Mouse (Mus musculus) urinary bladder, postnatal 36 days (tissue): ENCODE data around the gene Med24.
"Not testable (repeated sequence)": the region's sequence is repeated elsewhere in the genome, so short reads cannot be mapped to it uniquely, and the experiment has no call there.

Source experiments
- DNase-seq, 2 experiments: peaks; one replicate each; pipeline ENCODE4 v3.0.0; 2022; ENCODE audit warnings: low spot score in 2 of 2, mixed read lengths in 1 of 2

The Med24 gene

GRCm38 (mm10) chr11:98720756-98721155 lies 8.5 kb downstream of the Med24 start:
- no peak for DNase-seq

DNA sequence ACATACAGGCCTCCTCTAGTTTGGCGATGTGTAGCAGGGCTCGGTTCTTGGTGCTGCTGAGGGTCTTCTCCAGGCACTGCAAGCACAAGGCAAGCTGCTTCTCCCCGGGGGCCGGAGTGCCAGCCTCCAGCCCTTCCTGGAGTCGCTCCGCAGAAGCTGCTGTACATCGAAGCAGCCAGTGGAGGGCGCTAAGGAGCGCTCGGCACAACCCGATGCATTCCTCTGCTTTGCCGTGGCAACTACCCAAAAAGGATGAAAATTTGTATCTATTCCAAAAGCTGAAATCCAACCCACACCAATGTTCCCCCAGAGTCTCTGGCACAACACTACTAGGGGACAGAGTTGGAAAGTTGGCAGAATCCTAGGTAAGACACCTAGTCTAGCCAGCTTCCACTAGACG lies 11.3 kb downstream of the Med24 start:
- peak in 1 of 2 experiments; percentile 69 for DNase-seq

- no peak for DNase-seq
Measured at GRCm38 (mm10) chr11:98715946-98716345, 13.3 kb downstream of the Med24 start.

- DNase-seq: no peak
Measured at GRCm38 (mm10) chr11:98713703-98714102, 15.5 kb downstream of the Med24 start.

DNA sequence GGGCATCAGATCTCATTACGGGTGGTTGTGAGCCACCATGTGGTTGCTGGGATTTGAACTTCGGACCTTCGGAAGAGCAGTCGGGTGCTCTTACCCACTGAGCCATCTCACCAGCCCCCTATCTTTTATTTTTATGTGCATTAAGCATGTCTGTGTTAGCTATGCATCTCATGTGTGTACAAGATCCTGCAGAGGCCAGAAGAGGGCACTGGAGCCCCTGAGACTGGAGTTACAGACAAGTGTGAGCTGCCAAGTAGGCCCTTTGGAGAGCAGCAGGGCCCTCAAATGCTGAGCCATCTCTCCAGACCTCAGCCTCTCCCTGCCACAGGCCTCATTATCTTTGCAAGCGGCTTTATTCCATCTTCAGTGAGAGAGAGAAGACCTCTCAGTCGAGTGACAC lies 17.2 kb downstream of the Med24 start:
- not testable (repeated sequence) for DNase-seq

GRCm38 (mm10) chr11:98711046-98711434 lies 18.2 kb downstream of the Med24 start:
- no peak for DNase-seq

DNA sequence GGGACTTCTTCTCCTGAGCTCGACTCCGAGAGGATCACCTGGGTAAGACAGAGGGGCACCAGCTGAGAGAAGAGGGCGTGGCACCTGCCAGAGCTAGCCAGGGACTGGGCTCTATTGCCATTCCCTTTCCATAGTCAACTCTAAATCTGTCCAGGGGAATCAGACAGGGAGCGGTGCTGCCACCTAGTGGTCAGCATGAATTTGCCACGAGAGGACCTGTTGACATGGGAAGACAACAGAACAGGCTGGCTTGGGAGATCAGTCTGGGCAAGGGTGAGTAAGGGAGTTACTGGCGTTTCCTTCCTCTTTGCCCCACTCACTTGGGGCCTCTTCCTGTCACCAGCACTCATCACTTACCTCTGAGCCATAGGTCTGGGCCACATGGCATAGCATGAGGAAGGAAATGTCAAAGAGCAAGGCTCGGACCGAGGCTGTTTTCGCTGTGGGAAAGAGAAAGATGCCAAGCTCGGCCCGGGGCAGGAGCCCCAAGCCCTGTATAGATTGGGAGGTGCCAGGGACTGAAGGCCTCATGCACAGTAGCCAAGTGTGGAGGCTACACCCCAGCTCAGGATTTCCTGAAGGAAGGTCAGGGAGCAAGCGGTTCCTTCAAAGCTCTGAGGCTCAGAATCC lies 18.7 kb downstream of the Med24 start:
- DNase-seq: peak; percentile 75 to 85

DNA sequence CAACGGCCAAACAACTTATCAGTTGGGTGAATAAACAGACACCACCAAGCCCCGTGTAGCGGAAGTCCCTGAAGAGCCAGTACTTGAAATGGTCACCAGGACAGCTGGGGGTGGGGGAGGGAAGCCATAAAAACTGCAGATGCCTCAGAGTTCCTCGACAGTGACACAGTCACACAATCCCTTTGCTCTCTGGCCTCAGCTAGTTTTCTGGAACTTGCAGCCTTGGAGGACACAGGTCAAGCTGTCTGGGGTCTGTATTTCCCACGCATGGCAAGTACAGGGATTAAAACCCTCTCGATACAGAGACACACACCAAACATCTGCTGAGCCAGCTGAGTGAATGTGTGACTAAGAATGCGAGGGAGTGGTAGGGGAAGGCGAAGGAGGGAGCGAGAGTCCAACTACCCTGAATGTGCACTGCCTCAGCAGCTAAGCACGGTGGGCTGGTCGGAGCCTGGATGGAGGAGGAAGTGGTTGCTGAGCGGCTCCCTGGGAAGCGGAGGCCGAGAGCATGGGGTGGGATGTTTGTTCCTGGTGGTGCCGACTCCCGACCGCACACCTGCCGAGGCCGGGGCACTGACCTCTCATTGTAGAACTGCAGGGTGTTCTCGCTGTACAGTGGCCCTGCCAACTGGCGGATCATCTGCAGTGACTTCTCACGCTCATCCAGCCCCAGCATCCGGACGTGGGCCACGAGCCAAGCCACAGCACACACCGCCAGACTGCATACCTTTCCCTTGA lies 20.1 kb downstream of the Med24 start:
- DNase-seq: peak; percentile 46 to 67

DNA sequence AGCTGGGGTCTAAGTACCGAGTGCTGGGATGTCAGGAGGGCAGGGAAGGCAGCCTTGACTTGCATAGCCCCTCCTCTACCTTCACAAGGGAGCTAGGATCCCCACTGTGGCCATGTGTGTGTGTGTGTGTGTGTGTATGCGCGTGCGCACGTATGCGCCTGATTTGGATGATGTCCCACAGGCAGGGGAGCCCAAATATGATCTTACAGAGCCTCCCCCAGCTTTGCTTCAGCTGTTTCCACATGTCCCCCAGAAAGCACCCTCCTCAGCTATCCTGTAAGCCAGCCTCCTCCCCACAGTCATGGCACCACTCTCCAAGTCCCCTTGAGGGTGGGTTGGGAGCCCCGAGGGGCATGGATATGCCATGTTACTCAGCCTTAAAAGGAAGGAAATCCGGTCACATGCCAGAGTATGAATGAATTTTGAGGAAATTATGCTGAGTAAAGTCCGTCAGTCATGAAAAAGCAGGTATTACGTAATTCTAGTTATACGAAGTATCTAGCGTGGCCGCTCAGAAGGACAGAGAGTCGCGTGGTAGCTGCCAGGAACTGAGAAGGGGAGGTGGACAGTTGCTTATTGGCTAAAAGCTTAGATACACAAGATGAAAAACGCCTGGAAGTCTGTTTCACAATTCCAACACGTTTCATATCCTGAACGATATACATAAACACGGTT lies 20.8 kb downstream of the Med24 start:
- DNase-seq: peak in 1 of 2 experiments; percentile 48

- DNase-seq: peak in 1 of 2 experiments; percentile 39
Measured at GRCm38 (mm10) chr11:98707401-98708281, 21.6 kb downstream of the Med24 start.

DNA sequence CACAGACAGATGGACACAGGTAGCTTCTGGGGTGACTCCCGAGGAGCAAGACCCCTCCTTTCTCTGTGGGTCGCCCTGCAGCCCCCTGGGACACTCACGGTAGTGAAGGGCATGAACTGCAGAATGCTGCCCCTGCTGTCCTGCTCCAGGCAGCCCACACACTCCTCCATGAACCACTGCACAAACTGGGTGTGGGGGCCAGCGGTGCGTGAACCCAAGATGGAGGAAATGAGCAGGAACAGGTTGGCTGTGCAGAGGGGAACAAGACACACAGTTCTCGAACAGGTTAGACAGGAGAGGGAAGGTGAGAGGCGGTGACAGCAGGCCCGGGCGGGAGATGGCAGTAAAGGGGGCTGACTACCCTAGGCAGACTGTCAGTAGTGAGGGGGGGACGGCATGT lies 24.2 kb downstream of the Med24 start:
- DNase-seq: no peak

DNA sequence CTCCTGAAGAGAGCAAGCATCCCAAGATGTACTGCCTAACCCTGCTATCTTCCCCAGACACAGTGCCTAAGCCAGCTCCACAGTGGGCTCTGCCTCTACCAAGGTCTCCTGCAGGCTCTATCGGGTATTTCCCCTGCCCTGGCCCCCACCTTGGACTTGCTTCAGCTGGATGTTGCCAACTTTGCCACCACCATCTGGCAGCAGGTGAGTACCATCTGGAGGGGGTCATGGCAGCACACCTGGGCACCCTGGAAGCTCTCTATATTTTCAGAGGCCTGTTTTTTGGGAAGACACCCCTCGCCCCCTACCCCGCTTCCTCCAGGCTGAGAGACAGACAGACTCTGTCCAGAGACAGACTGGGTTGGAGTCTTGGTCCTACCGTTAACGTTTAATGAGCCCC lies 26.9 kb downstream of the Med24 start:
- DNase-seq: no peak

DNA sequence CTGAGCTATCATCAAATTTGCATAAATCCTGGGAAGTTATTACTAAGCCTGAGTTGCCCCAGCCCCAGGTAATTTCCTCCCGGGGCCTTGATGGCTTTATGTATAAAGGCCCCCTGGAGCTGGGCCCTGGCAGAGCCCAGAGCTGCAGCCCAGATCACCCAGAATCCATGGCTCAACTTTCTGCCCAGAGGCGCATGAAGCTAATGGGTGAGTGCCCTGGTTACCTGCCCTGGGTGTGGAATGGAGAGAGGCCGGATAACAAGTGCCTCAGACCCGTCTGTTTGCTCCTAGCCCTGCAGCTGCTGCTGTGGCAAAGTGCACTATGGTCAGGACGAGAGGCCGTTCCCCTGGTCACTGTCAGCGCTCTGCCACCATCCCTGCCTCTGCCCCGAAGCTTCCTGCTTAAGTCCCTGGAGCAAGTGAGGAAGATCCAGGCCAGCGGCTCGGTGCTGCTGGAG lies 28.0 kb downstream of the Med24 start, which contains the start of gene Csf3:
Gene Csf3 (plus strand): TSS at position 51 of the 458 bp plus-strand sequence.
- no peak for DNase-seq

GRCm38 (mm10) chr11:98699911-98700310 lies 29.3 kb downstream of the Med24 start:
- peak; percentile 71 to 79 for DNase-seq

GRCm38 (mm10) chr11:98698849-98699640 lies 30.2 kb downstream of the Med24 start:
- no peak for DNase-seq

- DNase-seq: no peak
Measured at GRCm38 (mm10) chr11:98697225-98697624, 32.0 kb downstream of the Med24 start.

DNA sequence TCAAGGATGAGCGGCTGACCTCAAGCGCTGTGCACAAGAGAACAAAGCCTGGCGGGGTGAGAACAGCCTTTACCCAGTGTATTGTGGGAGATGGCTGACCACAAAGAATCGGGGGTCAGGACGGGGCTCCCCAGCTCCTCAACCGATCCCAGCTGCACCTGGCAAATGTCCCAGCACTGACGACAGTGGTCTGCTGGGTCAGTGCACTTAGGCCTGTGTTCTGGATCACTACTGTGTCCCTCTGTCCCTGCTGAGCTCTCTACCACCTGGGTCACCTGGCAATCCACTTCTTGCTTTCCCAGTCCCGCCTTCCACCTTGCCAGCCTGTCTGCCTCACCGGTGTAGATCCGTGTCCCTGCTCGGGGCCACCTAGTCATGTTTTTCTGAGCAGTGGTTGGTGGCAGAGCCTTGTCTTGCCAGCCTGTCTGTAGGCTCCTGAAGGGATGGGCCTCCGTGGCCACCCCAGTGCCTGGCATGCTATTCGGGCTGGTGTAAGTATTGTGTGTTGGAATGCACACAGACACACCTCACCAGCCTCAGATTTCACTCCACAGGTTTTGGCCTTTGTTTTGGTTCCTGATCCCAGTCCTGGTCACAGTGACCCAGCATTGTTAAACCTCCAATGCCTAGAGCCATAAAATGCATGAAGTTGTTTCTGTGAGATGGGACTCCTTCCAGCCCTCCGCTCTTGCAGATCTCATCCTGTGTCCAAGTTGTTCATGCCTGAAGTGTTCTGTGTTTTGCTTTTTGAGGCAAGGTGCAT lies 32.6 kb downstream of the Med24 start:
- DNase-seq: no peak

GRCm38 (mm10) chr11:98695408-98695807 lies 33.8 kb downstream of the Med24 start:
- DNase-seq: no peak

GRCm38 (mm10) chr11:98694301-98694700 lies 34.9 kb downstream of the Med24 start:
- DNase-seq: no peak

DNA sequence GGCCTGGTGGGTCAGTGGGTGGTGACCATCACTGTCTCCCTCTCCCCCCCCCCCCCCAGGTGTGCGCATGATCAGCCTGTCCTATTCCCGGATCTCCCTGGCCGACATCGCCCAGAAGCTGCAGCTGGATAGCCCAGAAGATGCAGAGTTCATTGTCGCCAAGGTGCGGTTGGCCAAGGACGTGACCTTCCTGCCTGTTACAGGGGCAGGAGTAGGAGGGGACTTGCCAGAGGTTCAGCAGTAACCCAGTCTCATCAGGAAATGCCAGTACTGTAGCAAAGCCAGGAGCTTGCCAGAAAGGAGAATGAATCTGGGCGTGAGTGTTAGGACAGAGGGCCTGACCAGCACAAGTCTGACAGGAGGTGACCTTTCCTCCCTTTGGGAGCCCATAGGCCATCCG lies 35.5 kb downstream of the Med24 start:
- DNase-seq: no peak
